Mouse (Mus musculus): ENCODE data around the gene Tbc1d9b. TPM values are rescaled to one million over a fixed set of nuclear protein-coding genes. Genes with fewer than 3 reads are reported as not detected.

The Tbc1d9b gene
- polyA plus RNA-seq, 2 experiments, result 44.9 to 45.2 TPM

GRCm38 (mm10) chr11:50203302-50203827 is 72.2 kb downstream of the Tbc1d9b start:
- Histone ChIP-seq H3K4me2 (replicated peaks; ENCODE audit: low read depth, low read length, severe bottlenecking) (no peak overlapping the region), H3K4me3 (replicated peaks; ENCODE audit: low read length) (no peak overlapping the region), H3K9ac (ENCODE audit: low read depth, low read length, severe bottlenecking) (no peak overlapping the region), H3K27ac (replicated peaks; ENCODE audit: low read depth, low read length) (no peak overlapping the region), H3K9me3 (ENCODE audit: control insufficient read depth, low read length) (no peaks in the 10 kb centered on the region), H3K27me3 (ENCODE audit: control insufficient read depth, insufficient read depth, low read length) (no peaks in the 10 kb centered on the region), H3K4me1 (ENCODE audit: control insufficient read depth, insufficient read depth, low read length) (no peaks in the 10 kb centered on the region), H3K36me3 (ENCODE audit: control insufficient read depth, insufficient read depth, low read length) (peaks cover 93% of the 10 kb centered on the region)
- 95% methylated on average over 9 of the region's 9 CpGs for WGBS
- TF ChIP-seq POLR2A (IDR thresholded peaks at IDR 0.05; ENCODE audit: borderline replicate concordance, extremely low read depth, insufficient read depth, insufficient read length), result no peak
- DNase-seq (ENCODE audit: low spot score) (no peak), ATAC-seq (ENCODE audit: low FRiP score, low read depth) (no peak)

- H3K9me3 ChIP-seq (ENCODE audit: control insufficient read depth, low read length), result no peaks in the 10 kb centered on the region
- DNase-seq (ENCODE audit: low spot score), result no peak
- no peak for ATAC-seq (ENCODE audit: low FRiP score, low read depth)
- TF ChIP-seq POLR2A (IDR thresholded peaks at IDR 0.05; ENCODE audit: borderline replicate concordance, extremely low read depth, insufficient read depth, insufficient read length), result no peak
- no peaks in the 10 kb centered on the region for H3K27me3 ChIP-seq (ENCODE audit: control insufficient read depth, insufficient read depth, low read length)
- no peak overlapping the region for H3K9ac ChIP-seq (ENCODE audit: low read depth, low read length, severe bottlenecking)
- WGBS, result 95% methylated on average over 3 of the region's 3 CpGs
- H3K4me1 ChIP-seq (ENCODE audit: control insufficient read depth, insufficient read depth, low read length), result peaks cover 8% of the 10 kb centered on the region
- H3K4me2 ChIP-seq (replicated peaks; ENCODE audit: low read depth, low read length, severe bottlenecking), result no peak overlapping the region
- no peak overlapping the region for H3K27ac ChIP-seq (replicated peaks; ENCODE audit: low read depth, low read length)
- H3K36me3 ChIP-seq (ENCODE audit: control insufficient read depth, insufficient read depth, low read length), result peaks cover 76% of the 10 kb centered on the region
- no peak overlapping the region for H3K4me3 ChIP-seq (replicated peaks; ENCODE audit: low read length)
Measured at GRCm38 (mm10) chr11:50205434-50205833, 74.2 kb downstream of the Tbc1d9b start.

GRCm38 (mm10) chr11:50206037-50206436 is 74.8 kb downstream of the Tbc1d9b start:
- no peak overlapping the region for H3K27ac ChIP-seq (replicated peaks; ENCODE audit: low read depth, low read length)
- H3K4me3 ChIP-seq (replicated peaks; ENCODE audit: low read length), result no peak overlapping the region
- ATAC-seq (ENCODE audit: low FRiP score, low read depth) (no peak), DNase-seq (ENCODE audit: low spot score) (no peak)
- no peaks in the 10 kb centered on the region for H3K27me3 ChIP-seq (ENCODE audit: control insufficient read depth, insufficient read depth, low read length)
- peaks cover 10% of the 10 kb centered on the region for H3K4me1 ChIP-seq (ENCODE audit: control insufficient read depth, insufficient read depth, low read length)
- no peak for TF ChIP-seq POLR2A (IDR thresholded peaks at IDR 0.05; ENCODE audit: borderline replicate concordance, extremely low read depth, insufficient read depth, insufficient read length)
- no peak overlapping the region for H3K4me2 ChIP-seq (replicated peaks; ENCODE audit: low read depth, low read length, severe bottlenecking)
- no peak overlapping the region for H3K9ac ChIP-seq (ENCODE audit: low read depth, low read length, severe bottlenecking)
- 97% methylated on average over 2 of the region's 2 CpGs for WGBS
- no peaks in the 10 kb centered on the region for H3K9me3 ChIP-seq (ENCODE audit: control insufficient read depth, low read length)
- peaks cover 70% of the 10 kb centered on the region for H3K36me3 ChIP-seq (ENCODE audit: control insufficient read depth, insufficient read depth, low read length)

- WGBS, result 97% methylated on average over 14 of the region's 14 CpGs
- H3K4me2 ChIP-seq (replicated peaks; ENCODE audit: low read depth, low read length, severe bottlenecking), result no peak overlapping the region
- no peak for DNase-seq (ENCODE audit: low spot score)
- TF ChIP-seq POLR2A (IDR thresholded peaks at IDR 0.05; ENCODE audit: borderline replicate concordance, extremely low read depth, insufficient read depth, insufficient read length), result no peak
- H3K4me3 ChIP-seq (replicated peaks; ENCODE audit: low read length), result no peak overlapping the region
- H3K4me1 ChIP-seq (ENCODE audit: control insufficient read depth, insufficient read depth, low read length), result peaks cover 13% of the 10 kb centered on the region
- ATAC-seq (ENCODE audit: low FRiP score, low read depth), result no peak
- H3K9me3 ChIP-seq (ENCODE audit: control insufficient read depth, low read length), result no peaks in the 10 kb centered on the region
- H3K36me3 ChIP-seq (ENCODE audit: control insufficient read depth, insufficient read depth, low read length), result peaks cover 57% of the 10 kb centered on the region
- H3K27ac ChIP-seq (replicated peaks; ENCODE audit: low read depth, low read length), result no peak overlapping the region
- no peak overlapping the region for H3K9ac ChIP-seq (ENCODE audit: low read depth, low read length, severe bottlenecking)
- no peaks in the 10 kb centered on the region for H3K27me3 ChIP-seq (ENCODE audit: control insufficient read depth, insufficient read depth, low read length)
Measured at GRCm38 (mm10) chr11:50207344-50207743, 76.1 kb downstream of the Tbc1d9b start.

GRCm38 (mm10) chr11:50208039-50208438 is 76.8 kb downstream of the Tbc1d9b start:
- Histone ChIP-seq H3K27me3 (ENCODE audit: control insufficient read depth, insufficient read depth, low read length) (no peaks in the 10 kb centered on the region), H3K4me2 (replicated peaks; ENCODE audit: low read depth, low read length, severe bottlenecking) (no peak overlapping the region), H3K9ac (ENCODE audit: low read depth, low read length, severe bottlenecking) (no peak overlapping the region), H3K4me1 (ENCODE audit: control insufficient read depth, insufficient read depth, low read length) (peaks cover 13% of the 10 kb centered on the region), H3K4me3 (replicated peaks; ENCODE audit: low read length) (no peak overlapping the region), H3K27ac (replicated peaks; ENCODE audit: low read depth, low read length) (no peak overlapping the region), H3K9me3 (ENCODE audit: control insufficient read depth, low read length) (no peaks in the 10 kb centered on the region), H3K36me3 (ENCODE audit: control insufficient read depth, insufficient read depth, low read length) (peaks cover 50% of the 10 kb centered on the region)
- ATAC-seq (ENCODE audit: low FRiP score, low read depth), result no peak
- no peak for DNase-seq (ENCODE audit: low spot score)
- WGBS, result 89% methylated on average over 5 of the region's 5 CpGs
- TF ChIP-seq POLR2A (IDR thresholded peaks at IDR 0.05; ENCODE audit: borderline replicate concordance, extremely low read depth, insufficient read depth, insufficient read length), result no peak

Measured in limb, embryonic 14.5 days (tissue).